22 mouse cellular contexts compared by ENCODE assay signal in genomic region chr12:78132016-78132797, GRCm38 (mm10).
DNase-seq lines count a peak whose midpoint lies in the region; ATAC-seq and TF ChIP-seq lines count a peak whose summit lies in the region.
"Had no signal": no experiment of that assay in that cellular context is flagged by ENCODE, and none has a peak within 500 bp of the region (broad histone marks: within the 10 kb centered on the region; RNA-seq: fewer than 3 reads in every experiment).

No protein-coding gene starts in this region.

- no peak for TF ChIP-seq POLR2A in olfactory bulb, adult 2 months (IDR thresholded peaks at IDR 0.05; ENCODE audit: insufficient read depth, low read depth, low read length)

- no peak overlapping the region for H3K4me3 ChIP-seq in intestine, embryonic 14.5 days (ENCODE audit: low read depth, low read length)
- no peak overlapping the region for H3K4me3 ChIP-seq in intestine, postnatal 0 days (ENCODE audit: low read depth, low read length)
- no peak overlapping the region for H3K4me3 ChIP-seq in lung, embryonic 15.5 days
- H3K4me3 ChIP-seq in olfactory bulb, adult 2 months (ENCODE audit: insufficient read depth, low read depth, low read length) = no peak overlapping the region
- H3K4me3 ChIP-seq: forebrain, embryonic 13.5 days; heart, embryonic 15.5 days; stomach, embryonic 15.5 days had no signal

- H3K27ac ChIP-seq in intestine, embryonic 14.5 days (ENCODE audit: low read depth) = peak overlapping the region; percentile 54; the same call in 1 of the 2 replicates
- no peak overlapping the region for H3K27ac ChIP-seq in intestine, postnatal 0 days (ENCODE audit: low read depth, low read length)
- H3K27ac ChIP-seq in lung, embryonic 15.5 days = peak overlapping the region; percentile 64
- peak overlapping the region; percentile 44; the same call in 1 of the 2 replicates for H3K27ac ChIP-seq in olfactory bulb, adult 2 months (ENCODE audit: insufficient read depth, low read depth, low read length)
- H3K27ac ChIP-seq: forebrain, embryonic 13.5 days; heart, embryonic 15.5 days; hindbrain, postnatal 0 days; kidney, postnatal 0 days; stomach, embryonic 15.5 days had no signal

- WGBS in intestine, embryonic 14.5 days = 51% methylated on average over 8 of the region's 8 CpGs
- WGBS in intestine, postnatal 0 days = 29% methylated on average over 8 of the region's 8 CpGs
- WGBS in lung, embryonic 15.5 days = 38% methylated on average over 8 of the region's 8 CpGs
- WGBS in olfactory bulb, adult 2 months = 56% methylated on average over 8 of the region's 8 CpGs

- peak overlapping the region; percentile 33; the same call in 1 of the 2 replicates for H3K4me2 ChIP-seq in intestine, embryonic 14.5 days (ENCODE audit: low read length)
- no peak overlapping the region for H3K4me2 ChIP-seq in intestine, postnatal 0 days (replicated peaks; ENCODE audit: low read depth)
- 0 out of 2 replicates have a peak overlapping the region, but pooled peaks have one; percentile 20 for H3K4me2 ChIP-seq in lung, embryonic 15.5 days
- H3K4me2 ChIP-seq: forebrain, embryonic 13.5 days; midbrain, embryonic 11.5 days; stomach, embryonic 15.5 days had no signal

- no peak overlapping the region for H3K9ac ChIP-seq in intestine, embryonic 14.5 days (ENCODE audit: low read length)
- no peak overlapping the region for H3K9ac ChIP-seq in intestine, postnatal 0 days (ENCODE audit: low read depth, low read length)
- H3K9ac ChIP-seq in lung, embryonic 15.5 days = no peak overlapping the region
- H3K9ac ChIP-seq: forebrain, embryonic 13.5 days; heart, embryonic 15.5 days; stomach, embryonic 15.5 days had no signal

- TF ChIP-seq CTCF in intestine, postnatal 0 days (IDR thresholded peaks at IDR 0.05; ENCODE audit: low read depth) = no peak
- no peak for TF ChIP-seq CTCF in olfactory bulb, adult 2 months (IDR thresholded peaks at IDR 0.05; ENCODE audit: insufficient read depth, low read depth, low read length)

- H3K27me3 ChIP-seq in intestine, embryonic 14.5 days (replicated peaks; ENCODE audit: control insufficient read depth, insufficient read depth, low read length) = no peaks in the 10 kb centered on the region
- H3K27me3 ChIP-seq in intestine, postnatal 0 days (replicated peaks; ENCODE audit: control insufficient read depth, insufficient read depth, low read length) = no peaks in the 10 kb centered on the region; the same call in 1 of the 2 replicates
- H3K27me3 ChIP-seq in lung, embryonic 15.5 days = no peaks in the 10 kb centered on the region
- H3K27me3 ChIP-seq: forebrain, embryonic 13.5 days; heart, embryonic 15.5 days; stomach, embryonic 15.5 days had no signal

- 0 out of 2 replicates have a peak, but pooled peaks have one; percentile 66 for ATAC-seq in intestine, embryonic 14.5 days (replicated peaks; ENCODE audit: low FRiP score, low TSS enrichment, low read depth)
- no peak for ATAC-seq in intestine, postnatal 0 days
- peak; percentile 13 for ATAC-seq in lung, embryonic 15.5 days (ENCODE audit: borderline replicate concordance, extremely low read depth, low FRiP score, low TSS enrichment)
- ATAC-seq: CD4-positive, CD25-positive, alpha-beta regulatory T cell, adult 4 months; hindbrain, postnatal 0 days had no signal

- no peaks in the 10 kb centered on the region for H3K9me3 ChIP-seq in intestine, embryonic 14.5 days (ENCODE audit: control insufficient read depth, low read length)
- no peaks in the 10 kb centered on the region for H3K9me3 ChIP-seq in intestine, postnatal 0 days (ENCODE audit: control insufficient read depth)
- H3K9me3 ChIP-seq in lung, embryonic 15.5 days = no peaks in the 10 kb centered on the region
- H3K9me3 ChIP-seq: forebrain, embryonic 13.5 days; heart, embryonic 15.5 days; stomach, embryonic 15.5 days had no signal

- no peaks in the 10 kb centered on the region for H3K36me3 ChIP-seq in intestine, embryonic 14.5 days (ENCODE audit: control insufficient read depth, insufficient read depth, low read length)
- no peaks in the 10 kb centered on the region for H3K36me3 ChIP-seq in intestine, postnatal 0 days (ENCODE audit: control insufficient read depth, insufficient read depth)
- H3K36me3 ChIP-seq in lung, embryonic 15.5 days = no peaks in the 10 kb centered on the region
- H3K36me3 ChIP-seq: heart, embryonic 15.5 days; stomach, embryonic 15.5 days had no signal

- H3K4me1 ChIP-seq in intestine, embryonic 14.5 days (replicated peaks; ENCODE audit: control insufficient read depth, insufficient read depth, low read length) = no peaks in the 10 kb centered on the region; the same call in 1 of the 2 replicates
- no peaks in the 10 kb centered on the region for H3K4me1 ChIP-seq in intestine, postnatal 0 days (replicated peaks; ENCODE audit: control insufficient read depth, insufficient read depth, low read length)
- H3K4me1 ChIP-seq in lung, embryonic 15.5 days = peaks cover 25% of the 10 kb centered on the region
- H3K4me1 ChIP-seq in olfactory bulb, adult 2 months (ENCODE audit: control insufficient read depth, insufficient read depth, low read length) = peaks cover 3% of the 10 kb centered on the region

- peak; percentile 21 for DNase-seq in adrenal gland, postnatal 14 days
- DNase-seq in adrenal gland, postnatal 4 days (ENCODE audit: low spot score in 2 of 2) = no peak
- no peak for DNase-seq in intestine, embryonic 14.5 days (ENCODE audit: low spot score)
- DNase-seq in lung, postnatal 10 days = no peak
- DNase-seq in spleen, postnatal 10 days (ENCODE audit: low spot score in 2 of 2) = no peak
- DNase-seq: cerebellum, adult 18-20 months; cerebellum, postnatal 14 days; gastrocnemius, postnatal 36 days; right cerebral cortex, adult 18-20 months; right cerebral cortex, postnatal 4 days; thymus, adult 18-20 months; thymus, postnatal 4 days had no signal
